Mouse (Mus musculus) kidney, embryonic 14.5 days (tissue): ENCODE results near the gene Dgkd. TPM values are rescaled to one million over a fixed set of nuclear protein-coding genes. Genes with fewer than 3 reads are reported as not detected.

Experiments
- ATAC-seq: fragments of 200-750 bp; cut with Nextera tagmentation; 2 replicates; pipeline ENCODE4 v1.8.0; 2017; ENCODE audit warnings: moderate number of reproducible peaks, mild to moderate bottlenecking, moderate TSS enrichment, moderate library complexity; ENCODE audit not compliant: low FRiP score, low TSS enrichment
- H3K27ac ChIP-seq: fragments of 300-500 bp; sonication (generic); 2 replicates; pipeline ENCODE4 v1.5.1; 2014; ENCODE audit warnings: low read depth, mild to moderate bottlenecking, low read length, moderate library complexity, mixed read lengths
- H3K27me3 ChIP-seq: fragments of 300-500 bp; sonication (generic); 2 replicates; pipeline ENCODE4 v1.6.1; 2014; ENCODE audit warnings: mild to moderate bottlenecking, low read length; ENCODE audit not compliant: control insufficient read depth, insufficient read depth
- H3K36me3 ChIP-seq: fragments of 300-500 bp; sonication (generic); 2 replicates; pipeline ENCODE4 v1.6.1; 2014; ENCODE audit warnings: low read length, mixed read lengths; ENCODE audit not compliant: control insufficient read depth, insufficient read depth
- H3K4me1 ChIP-seq: fragments of 300-500 bp; sonication (generic); 2 replicates; pipeline ENCODE4 v1.6.1; 2014; ENCODE audit warnings: low read length, mixed read lengths; ENCODE audit not compliant: control insufficient read depth, insufficient read depth
- H3K4me2 ChIP-seq: fragments of 300-500 bp; sonication (generic); replicated peaks from 2 replicates; pipeline ENCODE4 v1.6.1; 2014; ENCODE audit warnings: low read depth, mild to moderate bottlenecking, low read length
- H3K4me3 ChIP-seq: fragments of 300-500 bp; sonication (generic); 2 replicates; pipeline ENCODE4 v1.5.1; 2014; ENCODE audit warnings: mild to moderate bottlenecking, low read length
- H3K9ac ChIP-seq: fragments of 300-500 bp; sonication (generic); 2 replicates; pipeline ENCODE4 v1.6.1; 2014; ENCODE audit warnings: low read depth, mild to moderate bottlenecking, low read length, moderate library complexity
- H3K9me3 ChIP-seq: fragments of 300-500 bp; sonication (generic); 2 replicates; pipeline ENCODE4 v1.6.1; 2016; ENCODE audit warnings: low read length; ENCODE audit not compliant: control insufficient read depth
- WGBS: fragments of 180-500 bp; shearing (Covaris S2); extraction: QIAGEN DNeasy Blood & Tissue Kit; methylation state at CpG from one replicate; pipeline ENCODE4 v1.1.7; 2014; 5-methylcytosine and 5-hydroxymethylcytosine counted together
- polyA plus RNA-seq: library from polyadenylated mRNA; unstranded; fragments of >200 nt; fragmentation: Nextera tagmentation; extraction: Ambion mirVana; gene quantifications from 2 replicates; pipeline ENCODE4 v1.2.1, GENCODE M21; 2014

The Dgkd gene
- polyA plus RNA-seq, 1 experiment from 2014 or later: 32.6 TPM

GRCm38 (mm10) chr1:87854851-87855251 is 1.8 kb downstream of the Dgkd start:
- Histone ChIP-seq H3K9me3 (no peaks in the 10 kb centered on the region), H3K4me2 (peak overlapping the region; percentile 91), H3K4me3 (peak overlapping the region; percentile 93), H3K27me3 (no peaks in the 10 kb centered on the region), H3K4me1 (peaks cover 14% of the 10 kb centered on the region), H3K27ac (no peak overlapping the region), H3K36me3 (no peaks in the 10 kb centered on the region), H3K9ac (peak overlapping the region; percentile 18; the same call in 1 of the 2 replicates)
- ATAC-seq: no peak
- WGBS: 25% methylated on average over 2 of the region's 2 CpGs

- 94% methylated on average over 1 of the region's 1 CpGs for WGBS
- Histone ChIP-seq H3K4me3 (no peak overlapping the region), H3K27ac (no peak overlapping the region), H3K4me1 (peaks cover 14% of the 10 kb centered on the region), H3K9me3 (no peaks in the 10 kb centered on the region), H3K27me3 (no peaks in the 10 kb centered on the region), H3K4me2 (no peak overlapping the region), H3K36me3 (no peaks in the 10 kb centered on the region), H3K9ac (no peak overlapping the region)
- no peak for ATAC-seq
Measured at GRCm38 (mm10) chr1:87855522-87855921, 2.4 kb downstream of the Dgkd start.

DNA sequence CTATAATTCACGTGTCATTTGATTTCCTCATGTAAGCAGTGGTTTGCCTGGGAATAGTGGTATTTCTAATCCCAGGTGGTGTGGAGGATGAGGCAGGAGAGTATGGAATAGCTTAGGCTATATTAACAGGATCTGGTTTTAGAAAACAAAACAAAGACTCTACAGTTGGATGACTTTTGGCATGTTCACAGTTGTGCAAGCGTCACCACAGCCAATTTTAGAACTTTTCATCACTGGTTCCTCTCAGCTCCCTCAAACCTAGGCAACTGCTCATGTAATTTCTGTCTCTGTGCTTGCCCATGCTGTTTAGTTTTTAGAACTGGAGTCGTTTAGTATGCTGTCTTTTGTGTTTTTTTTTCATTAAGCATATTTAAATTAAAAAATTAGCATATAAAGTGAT is 3.7 kb downstream of the Dgkd start:
- no peak overlapping the region for H3K9ac ChIP-seq
- no peak overlapping the region for H3K4me3 ChIP-seq
- no peaks in the 10 kb centered on the region for H3K36me3 ChIP-seq
- no peak overlapping the region for H3K4me2 ChIP-seq
- H3K27ac ChIP-seq: no peak overlapping the region
- H3K9me3 ChIP-seq: no peaks in the 10 kb centered on the region
- peaks cover 14% of the 10 kb centered on the region for H3K4me1 ChIP-seq
- 79% methylated on average over 3 of the region's 3 CpGs for WGBS
- no peak for ATAC-seq
- no peaks in the 10 kb centered on the region for H3K27me3 ChIP-seq

- Histone ChIP-seq H3K4me3 (no peak overlapping the region), H3K4me2 (no peak overlapping the region), H3K4me1 (peaks cover 14% of the 10 kb centered on the region), H3K36me3 (no peaks in the 10 kb centered on the region), H3K9me3 (no peaks in the 10 kb centered on the region), H3K9ac (no peak overlapping the region), H3K27ac (no peak overlapping the region), H3K27me3 (no peaks in the 10 kb centered on the region)
- ATAC-seq: no peak
- WGBS: 96% methylated on average over 1 of the region's 1 CpGs
Measured at GRCm38 (mm10) chr1:87858031-87858430, 4.9 kb downstream of the Dgkd start.

DNA sequence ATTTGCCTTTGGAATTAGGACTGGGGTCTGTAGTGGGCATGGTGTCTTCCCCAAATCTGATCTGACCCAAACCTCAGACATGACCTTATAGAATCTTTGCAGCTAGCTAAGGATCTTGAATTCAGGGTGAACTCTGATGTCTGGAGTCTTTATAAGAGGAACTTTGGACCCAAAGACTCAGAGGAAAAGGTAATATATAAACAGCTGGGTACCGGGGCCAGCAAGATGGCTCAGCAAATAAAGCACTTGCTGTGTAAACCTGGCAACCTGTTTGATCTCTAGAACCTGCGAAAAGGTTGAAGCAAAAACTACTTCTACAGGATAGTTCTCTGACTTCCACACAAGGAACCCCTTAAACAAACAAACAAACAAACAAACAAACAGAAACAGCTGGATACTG is 5.4 kb downstream of the Dgkd start:
- Histone ChIP-seq H3K36me3 (no peaks in the 10 kb centered on the region), H3K9me3 (no peaks in the 10 kb centered on the region), H3K9ac (no peak overlapping the region), H3K27me3 (no peaks in the 10 kb centered on the region), H3K4me3 (no peak overlapping the region), H3K4me1 (peaks cover 14% of the 10 kb centered on the region), H3K27ac (no peak overlapping the region), H3K4me2 (no peak overlapping the region)
- WGBS: 83% methylated on average over 2 of the region's 2 CpGs
- no peak for ATAC-seq

DNA sequence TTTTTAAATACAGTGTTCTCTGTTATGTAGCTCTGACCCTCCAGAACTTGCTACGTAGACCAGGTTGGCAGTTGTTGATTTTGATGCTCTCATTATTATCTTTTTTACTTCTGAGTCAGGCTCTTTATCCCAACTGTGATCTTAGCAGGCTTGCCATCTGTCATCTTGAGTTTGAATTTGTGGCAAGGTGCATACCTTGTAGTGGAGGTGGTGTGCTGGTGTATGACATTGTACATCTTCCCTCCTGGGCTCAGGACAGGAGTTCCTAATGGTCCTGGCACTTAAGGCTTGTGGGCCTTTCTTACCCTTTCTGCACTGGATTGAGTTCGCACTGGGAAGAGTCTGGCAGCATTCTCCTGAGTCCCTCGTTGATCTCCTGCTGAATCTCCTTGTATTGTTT is 10.5 kb downstream of the Dgkd start:
- H3K4me3 ChIP-seq: no peak overlapping the region
- no peaks in the 10 kb centered on the region for H3K9me3 ChIP-seq
- no peaks in the 10 kb centered on the region; the same call in 1 of the 2 replicates for H3K4me1 ChIP-seq
- 84% methylated on average over 3 of the region's 3 CpGs for WGBS
- H3K9ac ChIP-seq: no peak overlapping the region
- H3K27me3 ChIP-seq: no peaks in the 10 kb centered on the region
- H3K4me2 ChIP-seq: no peak overlapping the region
- ATAC-seq: no peak
- H3K27ac ChIP-seq: no peak overlapping the region
- no peaks in the 10 kb centered on the region for H3K36me3 ChIP-seq

DNA sequence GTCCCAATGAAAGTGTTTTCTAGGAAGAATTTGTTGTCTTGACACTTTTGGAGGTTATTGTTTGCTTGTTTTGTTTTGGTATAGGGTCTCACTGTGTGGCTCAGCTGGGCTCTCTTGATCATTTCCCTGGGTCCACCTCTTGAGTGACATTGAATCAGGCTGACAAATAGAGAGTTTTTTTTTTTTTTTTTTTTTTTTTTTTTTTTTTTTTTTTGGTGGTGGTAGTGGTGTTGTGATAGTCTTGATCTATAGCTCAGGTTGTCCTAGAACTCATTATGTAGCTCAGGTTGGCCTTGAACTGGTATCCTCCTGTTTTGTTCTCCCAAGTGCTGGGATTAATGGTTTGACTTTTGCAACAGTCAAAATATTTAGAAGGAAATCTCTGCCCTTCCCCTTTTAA is 11.8 kb downstream of the Dgkd start:
- ATAC-seq: no peak
- no peak overlapping the region for H3K27ac ChIP-seq
- no peak overlapping the region for H3K4me3 ChIP-seq
- no peaks in the 10 kb centered on the region for H3K36me3 ChIP-seq
- no peaks in the 10 kb centered on the region for H3K9me3 ChIP-seq
- H3K9ac ChIP-seq: no peak overlapping the region
- no peaks in the 10 kb centered on the region for H3K27me3 ChIP-seq
- no peak overlapping the region for H3K4me2 ChIP-seq
- no peaks in the 10 kb centered on the region; the same call in 1 of the 2 replicates for H3K4me1 ChIP-seq

- peaks cover 3% of the 10 kb centered on the region; the same call in 1 of the 2 replicates for H3K4me1 ChIP-seq
- no peak overlapping the region for H3K27ac ChIP-seq
- WGBS: 95% methylated on average over 1 of the region's 1 CpGs
- H3K36me3 ChIP-seq: no peaks in the 10 kb centered on the region
- H3K4me2 ChIP-seq: no peak overlapping the region
- H3K4me3 ChIP-seq: no peak overlapping the region
- H3K27me3 ChIP-seq: no peaks in the 10 kb centered on the region
- H3K9me3 ChIP-seq: no peaks in the 10 kb centered on the region
- no peak overlapping the region for H3K9ac ChIP-seq
- ATAC-seq: no peak
Measured at GRCm38 (mm10) chr1:87866672-87867071, 13.6 kb downstream of the Dgkd start.

GRCm38 (mm10) chr1:87871546-87871945 is 18.5 kb downstream of the Dgkd start:
- Histone ChIP-seq H3K4me3 (no peak overlapping the region), H3K4me2 (no peak overlapping the region), H3K27ac (no peak overlapping the region), H3K27me3 (no peaks in the 10 kb centered on the region), H3K4me1 (peaks cover 3% of the 10 kb centered on the region; the same call in 1 of the 2 replicates), H3K9me3 (no peaks in the 10 kb centered on the region), H3K9ac (no peak overlapping the region), H3K36me3 (no peaks in the 10 kb centered on the region)
- ATAC-seq: 0 out of 2 replicates have a peak, but pooled peaks have one; percentile 32

- H3K4me1 ChIP-seq: peaks cover 7% of the 10 kb centered on the region; the same call in 1 of the 2 replicates
- no peak overlapping the region for H3K9ac ChIP-seq
- H3K36me3 ChIP-seq: no peaks in the 10 kb centered on the region
- no peaks in the 10 kb centered on the region for H3K27me3 ChIP-seq
- no peaks in the 10 kb centered on the region for H3K9me3 ChIP-seq
- H3K4me2 ChIP-seq: no peak overlapping the region
- no peak for ATAC-seq
- no peak overlapping the region for H3K4me3 ChIP-seq
- H3K27ac ChIP-seq: no peak overlapping the region
Measured at GRCm38 (mm10) chr1:87873081-87873480, 20.0 kb downstream of the Dgkd start.
